8 mouse cellular contexts compared by ENCODE assay signal in the genomic region with DNA sequence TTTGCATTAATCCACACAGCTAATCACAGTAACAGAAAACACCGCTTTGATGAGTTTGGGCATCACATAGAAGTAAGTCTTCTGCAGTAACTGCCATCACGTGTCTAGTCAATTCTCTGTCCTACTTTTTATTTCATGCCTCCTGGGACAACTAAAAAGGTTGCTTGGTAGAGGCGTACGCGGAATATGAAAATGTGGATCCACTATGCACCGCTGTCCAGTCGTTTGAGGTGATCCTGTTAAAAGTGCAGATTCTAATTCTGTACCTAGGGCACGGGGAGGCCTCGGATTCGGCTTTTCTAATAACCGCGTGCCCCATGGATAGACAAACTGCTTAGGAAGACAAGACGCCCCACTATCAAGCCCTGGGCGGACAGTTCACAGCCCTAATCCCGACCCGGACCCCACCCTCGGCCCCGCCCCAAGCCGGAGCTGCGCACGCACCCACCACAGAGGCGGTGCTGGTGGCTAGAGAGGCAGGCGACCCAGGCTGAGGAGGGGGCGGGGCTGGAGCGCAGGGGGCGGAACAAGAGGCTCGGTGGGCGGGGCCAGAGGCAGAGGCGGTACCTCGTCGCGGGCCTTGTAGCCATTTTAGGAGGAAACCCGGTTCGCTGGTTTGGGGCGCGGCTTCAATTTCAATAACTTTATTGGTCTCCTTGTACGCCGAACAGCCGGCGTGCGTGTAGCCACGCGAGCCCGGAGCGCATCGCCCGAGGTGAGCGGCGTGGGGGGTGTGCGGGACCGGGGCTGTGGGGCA. TPM values are rescaled to one million over a fixed set of nuclear protein-coding genes. Genes with fewer than 3 reads are reported as not detected.
DNase-seq lines count a peak whose midpoint lies in the region; ATAC-seq and TF ChIP-seq lines count a peak whose summit lies in the region.

Prkab2 (plus strand) TSS at position 539 of the 757 bp plus-strand sequence.

- no peaks in the 10 kb centered on the region for H3K9me3 ChIP-seq in E14TG2a.4 (ENCODE audit: low read length)
- no peaks in the 10 kb centered on the region for H3K9me3 ChIP-seq in forebrain, embryonic 12.5 days
- no peaks in the 10 kb centered on the region; the same call in 1 of the 2 replicates for H3K9me3 ChIP-seq in heart, postnatal 0 days (replicated peaks; ENCODE audit: control insufficient read depth, low read length)
- H3K9me3 ChIP-seq in liver, embryonic 16.5 days (replicated peaks; ENCODE audit: control insufficient read depth, low read length), result no peaks in the 10 kb centered on the region
- H3K9me3 ChIP-seq in neural tube, embryonic 13.5 days, result no peaks in the 10 kb centered on the region

- peak; percentile 97 for DNase-seq in c-Kit-positive CD71-positive TER-119-positive erythroid progenitor cells, embryonic 14.5 days (ENCODE audit: low spot score)
- peak; percentile 98 for DNase-seq in heart, postnatal 0 days (ENCODE audit: low spot score)
- DNase-seq in kidney, postnatal 4 days, result peak; percentile 100

- no peak; the same call in none of the 2 replicates for TF ChIP-seq POLR2A in testis, adult 2 months (IDR thresholded peaks at IDR 0.05; ENCODE audit: control insufficient read depth, low read depth, low read length)

- peak within 1 kb of the TSS; percentile 84 for H3K4me2 ChIP-seq in forebrain, embryonic 12.5 days
- H3K4me2 ChIP-seq in heart, postnatal 0 days (ENCODE audit: low read depth, low read length), result peak within 1 kb of the TSS; percentile 88
- H3K4me2 ChIP-seq in liver, embryonic 16.5 days (ENCODE audit: low read depth, low read length), result peak within 1 kb of the TSS; percentile 96
- peak within 1 kb of the TSS; percentile 85 for H3K4me2 ChIP-seq in neural tube, embryonic 13.5 days

- peaks cover 18% of the 10 kb centered on the region for H3K4me1 ChIP-seq in E14TG2a.4 (replicated peaks; ENCODE audit: low read depth, low read length)
- peaks cover 12% of the 10 kb centered on the region for H3K4me1 ChIP-seq in forebrain, embryonic 12.5 days
- peaks cover 13% of the 10 kb centered on the region for H3K4me1 ChIP-seq in heart, postnatal 0 days (ENCODE audit: control insufficient read depth, insufficient read depth)
- H3K4me1 ChIP-seq in liver, embryonic 16.5 days (ENCODE audit: control insufficient read depth, low read depth, low read length), result peaks cover 17% of the 10 kb centered on the region
- peaks cover 19% of the 10 kb centered on the region for H3K4me1 ChIP-seq in neural tube, embryonic 13.5 days (replicated peaks)
- peaks cover 4% of the 10 kb centered on the region; the same call in 1 of the 2 replicates for H3K4me1 ChIP-seq in testis, adult 2 months (ENCODE audit: control insufficient read depth, insufficient read depth, low read length)

- H3K27me3 ChIP-seq in E14TG2a.4 (ENCODE audit: insufficient read depth, low read length), result no peaks in the 10 kb centered on the region
- no peaks in the 10 kb centered on the region for H3K27me3 ChIP-seq in forebrain, embryonic 12.5 days
- no peaks in the 10 kb centered on the region for H3K27me3 ChIP-seq in heart, postnatal 0 days (ENCODE audit: control insufficient read depth, insufficient read depth, low read length)
- H3K27me3 ChIP-seq in liver, embryonic 16.5 days (ENCODE audit: control insufficient read depth, insufficient read depth, low read depth, low read length), result no peaks in the 10 kb centered on the region
- no peaks in the 10 kb centered on the region for H3K27me3 ChIP-seq in neural tube, embryonic 13.5 days
- H3K27me3 ChIP-seq in testis, adult 2 months (ENCODE audit: control insufficient read depth, insufficient read depth, low read length), result no peaks in the 10 kb centered on the region

- peaks cover 19% of the 10 kb centered on the region for H3K36me3 ChIP-seq in E14TG2a.4 (ENCODE audit: insufficient read depth, low read length)
- 0 out of 2 replicates have a peak, but pooled peaks cover 4% of the 10 kb centered on the region for H3K36me3 ChIP-seq in forebrain, embryonic 12.5 days (replicated peaks)
- H3K36me3 ChIP-seq in heart, postnatal 0 days (replicated peaks; ENCODE audit: control insufficient read depth, insufficient read depth, low read length), result 0 out of 2 replicates have a peak, but pooled peaks cover 8% of the 10 kb centered on the region
- H3K36me3 ChIP-seq in liver, embryonic 16.5 days (ENCODE audit: control insufficient read depth, insufficient read depth), result no peaks in the 10 kb centered on the region
- H3K36me3 ChIP-seq in neural tube, embryonic 13.5 days, result no peaks in the 10 kb centered on the region
- no peaks in the 10 kb centered on the region for H3K36me3 ChIP-seq in testis, adult 2 months (ENCODE audit: control insufficient read depth, insufficient read depth, low read length)

- TF ChIP-seq CTCF in E14TG2a.4 (conservative IDR thresholded peaks at IDR 0.05; ENCODE audit: low read length), result no peak
- no peak for TF ChIP-seq CTCF in heart, postnatal 0 days (IDR thresholded peaks at IDR 0.05; ENCODE audit: low read depth)
- no peak for TF ChIP-seq CTCF in testis, adult 2 months (IDR thresholded peaks at IDR 0.05; ENCODE audit: control insufficient read depth, insufficient read depth, insufficient replicate concordance, low read depth, low read length)

- H3K27ac ChIP-seq in forebrain, embryonic 12.5 days, result 0 out of 2 replicates have a peak within 1 kb of the TSS, but pooled peaks have one; percentile 42
- peak within 1 kb of the TSS; percentile 60 for H3K27ac ChIP-seq in heart, postnatal 0 days (ENCODE audit: low read depth)
- peak within 1 kb of the TSS; percentile 59 for H3K27ac ChIP-seq in liver, embryonic 16.5 days (ENCODE audit: low read length)
- H3K27ac ChIP-seq in neural tube, embryonic 13.5 days (replicated peaks), result peak within 1 kb of the TSS; percentile 77
- peak within 1 kb of the TSS; percentile 59 for H3K27ac ChIP-seq in testis, adult 2 months (ENCODE audit: control insufficient read depth, insufficient read depth, low read depth, low read length)

- WGBS in forebrain, embryonic 12.5 days, result 2% methylated on average over 51 of the region's 51 CpGs
- WGBS in heart, postnatal 0 days, result 3% methylated on average over 51 of the region's 51 CpGs
- WGBS in liver, embryonic 16.5 days (ENCODE audit: insufficient replicate concordance), result 2% methylated on average over 50 of the region's 51 CpGs
- 1% methylated on average over 51 of the region's 51 CpGs for WGBS in neural tube, embryonic 13.5 days

- H3K4me3 ChIP-seq in E14TG2a.4 (replicated peaks; ENCODE audit: low read length), result peak within 1 kb of the TSS; percentile 99
- H3K4me3 ChIP-seq in forebrain, embryonic 12.5 days (replicated peaks), result peak within 1 kb of the TSS; percentile 85
- peak within 1 kb of the TSS; percentile 66 for H3K4me3 ChIP-seq in heart, postnatal 0 days (ENCODE audit: low read depth, low read length)
- H3K4me3 ChIP-seq in liver, embryonic 16.5 days (ENCODE audit: low read depth, low read length), result peak within 1 kb of the TSS; percentile 88
- H3K4me3 ChIP-seq in neural tube, embryonic 13.5 days, result peak within 1 kb of the TSS; percentile 81
- H3K4me3 ChIP-seq in testis, adult 2 months (ENCODE audit: control insufficient read depth, low read depth, low read length), result peak within 1 kb of the TSS; percentile 98

- H3K9ac ChIP-seq in forebrain, embryonic 12.5 days, result peak within 1 kb of the TSS; percentile 73
- H3K9ac ChIP-seq in heart, postnatal 0 days (replicated peaks; ENCODE audit: low read depth, low read length), result peak within 1 kb of the TSS; percentile 72
- H3K9ac ChIP-seq in liver, embryonic 16.5 days (ENCODE audit: low read depth, low read length), result peak within 1 kb of the TSS; percentile 75
- H3K9ac ChIP-seq in neural tube, embryonic 13.5 days, result peak within 1 kb of the TSS; percentile 76

- peak; percentile 76; the same call in 1 of the 2 replicates for TF ChIP-seq EP300 in heart, postnatal 0 days (IDR thresholded peaks at IDR 0.05; ENCODE audit: low read depth)

- ATAC-seq in forebrain, embryonic 12.5 days (ENCODE audit: low FRiP score), result peak; percentile 94
- peak; percentile 97 for ATAC-seq in heart, postnatal 0 days (ENCODE audit: insufficient read depth, low read depth)
- ATAC-seq in liver, embryonic 16.5 days (ENCODE audit: low read depth), result peak; percentile 95
- peak; percentile 95 for ATAC-seq in neural tube, embryonic 13.5 days (ENCODE audit: low read depth)

RNA-seq across cellular contexts. Expression of gene Prkab2, which starts in this region (rescaled TPM):
- 8.9 and 9.0 TPM in 2 replicates for polyA plus RNA-seq in forebrain, embryonic 12.5 days (2016; fragmentation: Nextera tagmentation; extraction: Ambion mirVana)
- total RNA-seq in heart, postnatal 0 days (2014; rRNA removed; ENCODE audit: low replicate concordance), result 12.4 and 17.4 TPM in 2 replicates
- 9.3 and 10.5 TPM in 2 replicates for polyA plus RNA-seq in heart, postnatal 0 days (2015; fragmentation: Nextera tagmentation; extraction: Ambion mirVana)
- polyA plus RNA-seq in liver, embryonic 16.5 days (2015; fragmentation: Nextera tagmentation; extraction: Ambion mirVana), result 1.3 and 1.5 TPM in 2 replicates
- polyA plus RNA-seq in neural tube, embryonic 13.5 days (2015; fragmentation: Nextera tagmentation; extraction: Ambion mirVana), result 11.6 and 11.9 TPM in 2 replicates
- 10.6 and 11.4 TPM in 2 replicates for polyA plus RNA-seq in testis, adult 2 months (2012; rRNA removed)

Comparison
In these comparisons a context has a peak if more than half of its experiments do, and no peak if none do; other contexts are left out.
1. Peak in every context shown above with its lines: DNase-seq, ATAC-seq, H3K4me3 ChIP-seq and H3K27ac ChIP-seq.